Mouse (Mus musculus) frontal cortex, postnatal 14 days (tissue): ENCODE data around the gene Creb1.
"Not testable (repeated sequence)": the region's sequence is repeated elsewhere in the genome, so short reads cannot be mapped to it uniquely, and the experiment has no call there.

Experiments
- DNase-seq, 2 experiments: peaks; one replicate each; pipeline ENCODE4 v3.0.0; 2022; ENCODE audit warnings: low spot score in 2 of 2

Gene Creb1

DNA sequence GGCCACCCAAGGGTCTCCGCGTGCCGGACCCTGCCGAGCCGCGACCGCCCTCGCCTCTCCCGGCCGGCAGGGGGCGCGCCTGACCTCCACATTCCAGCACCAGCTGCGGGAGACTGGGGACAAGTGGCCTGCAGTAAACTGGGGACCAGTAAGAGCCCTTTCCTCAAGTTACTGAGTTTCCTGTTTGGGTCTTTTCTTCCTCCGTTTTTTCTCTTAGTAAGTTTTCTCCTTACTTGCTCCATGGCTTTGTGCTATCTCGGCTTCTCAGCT lies 85.2 kb downstream of the Creb1 start:
- peak; percentile 71 to 82 for DNase-seq

GRCm38 (mm10) chr1:64618226-64618625 lies 85.8 kb downstream of the Creb1 start:
- DNase-seq, result no peak

DNA sequence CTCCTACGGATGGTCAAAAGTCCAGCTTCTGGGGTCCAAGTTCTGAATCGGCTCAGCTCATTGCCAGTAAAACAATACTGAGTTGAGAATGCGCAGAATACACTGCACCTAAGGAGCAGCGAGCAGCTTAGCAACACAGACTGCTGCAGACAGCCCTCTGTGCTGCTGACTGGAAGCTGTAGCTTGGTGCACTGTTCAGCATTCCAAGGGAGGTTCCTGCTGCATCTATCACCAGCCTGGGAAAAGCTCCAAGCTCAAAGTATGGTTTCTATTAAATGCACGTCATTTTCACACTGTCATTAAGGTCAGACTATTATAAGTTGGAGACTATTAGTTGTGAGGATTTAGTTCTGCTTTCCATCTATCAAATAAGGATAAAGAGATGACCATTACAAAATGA lies 88.7 kb downstream of the Creb1 start:
- DNase-seq, result no peak

DNA sequence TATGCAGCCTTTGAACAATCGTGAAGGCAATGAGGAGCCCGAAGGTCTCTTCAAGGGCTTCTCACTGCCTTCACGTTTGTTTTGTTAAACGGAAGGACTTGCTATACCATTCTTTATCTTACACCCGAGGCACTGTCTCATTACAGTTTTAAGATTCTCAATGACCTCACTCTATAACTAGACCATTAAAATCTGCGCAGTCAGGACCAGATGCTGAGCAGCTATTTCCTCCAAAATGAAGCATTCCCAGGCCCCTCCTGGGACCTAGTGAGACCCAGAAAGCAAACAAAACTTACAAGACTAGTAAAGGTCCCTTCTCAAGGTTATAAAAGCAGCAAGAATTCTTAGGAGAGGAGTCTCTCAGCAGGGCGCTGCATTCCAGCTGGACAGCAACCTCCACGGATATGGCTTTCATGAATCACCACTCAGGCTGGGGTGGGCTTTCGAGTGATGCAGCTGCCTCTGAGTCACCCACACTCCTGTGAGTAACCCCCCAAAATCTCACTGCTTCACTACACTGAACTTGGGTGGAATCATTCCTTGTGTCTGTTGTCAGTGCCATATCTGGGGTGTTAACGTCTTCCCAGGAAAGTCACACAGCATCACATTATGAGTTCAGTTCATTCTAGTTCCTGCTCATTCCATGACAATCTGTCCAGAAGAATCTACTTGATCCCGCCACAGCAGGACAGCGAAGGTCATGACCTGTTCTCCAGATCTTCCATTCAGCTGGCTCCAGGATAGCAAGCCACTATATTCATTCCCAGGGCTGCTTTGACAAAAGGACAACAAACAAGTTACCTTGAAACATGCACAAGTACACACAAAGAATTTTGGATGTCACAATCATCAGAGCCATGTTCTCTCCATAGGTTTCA lies 91.4 kb downstream of the Creb1 start:
- DNase-seq, result no peak

DNA sequence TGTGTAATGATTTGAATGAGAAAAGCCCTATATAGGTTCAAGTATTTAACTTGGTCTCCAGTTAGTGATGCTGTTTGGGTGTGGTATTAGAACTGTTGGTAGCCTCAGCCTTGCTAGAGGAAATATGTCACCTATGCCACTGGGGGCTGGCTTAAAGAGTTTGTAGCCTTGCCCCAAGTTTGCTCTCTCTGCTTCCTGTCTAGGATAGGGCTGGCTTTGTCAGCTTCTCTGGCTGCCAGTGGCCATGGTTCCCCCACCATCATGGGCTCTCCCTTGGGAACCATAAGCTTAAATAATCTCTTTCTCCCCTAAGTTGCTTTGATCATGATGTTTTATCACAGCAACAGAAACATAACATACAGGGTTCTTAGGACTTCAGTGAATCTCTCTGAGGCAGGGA lies 92.8 kb downstream of the Creb1 start:
- DNase-seq, result no peak

- DNase-seq, result no peak
These were observed 99.1 kb downstream of the Creb1 start for GRCm38 (mm10) chr1:64631526-64631925.

GRCm38 (mm10) chr1:64633237-64633636 lies 100.8 kb downstream of the Creb1 start:
- no peak for DNase-seq

GRCm38 (mm10) chr1:64635624-64636023 lies 103.2 kb downstream of the Creb1 start:
- no peak for DNase-seq

DNA sequence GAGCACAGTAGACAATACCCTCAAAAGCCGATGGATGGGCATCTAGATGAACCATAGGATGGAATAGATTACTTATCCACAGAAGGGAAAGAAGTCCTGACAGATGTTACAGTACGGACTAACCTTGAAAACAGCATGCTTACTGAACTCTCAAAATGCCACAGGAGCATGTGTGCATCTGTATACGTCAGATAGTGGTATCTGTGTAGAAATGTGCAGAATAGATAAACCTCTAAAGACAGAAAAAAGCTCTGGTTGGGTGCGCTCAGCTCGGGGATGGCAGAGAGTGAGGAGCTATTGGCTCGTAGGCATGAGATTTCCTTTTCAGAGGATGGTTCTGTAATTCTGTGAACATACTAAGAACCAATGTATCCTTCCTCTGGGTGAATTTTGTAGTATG lies 106.8 kb downstream of the Creb1 start:
- DNase-seq, result no peak

DNA sequence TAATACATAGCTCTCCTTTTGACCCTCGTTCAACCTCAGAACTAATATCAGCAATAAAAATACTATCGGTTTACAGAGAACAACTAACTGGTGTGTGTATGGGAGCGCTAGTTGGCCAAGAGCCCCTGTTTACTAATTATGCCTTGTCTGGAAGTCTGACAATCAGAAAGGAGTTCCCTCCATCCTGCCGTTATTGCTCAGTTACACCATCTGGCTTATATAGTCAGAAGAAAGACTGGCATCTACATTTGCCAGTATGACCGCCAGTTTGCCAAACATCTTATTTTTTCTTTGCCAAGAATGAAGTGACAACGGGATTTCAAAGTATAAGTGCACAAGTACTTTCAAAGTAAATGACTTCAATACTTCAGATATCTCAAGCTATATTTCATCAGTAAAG lies 108.6 kb downstream of the Creb1 start:
- no peak for DNase-seq

DNA sequence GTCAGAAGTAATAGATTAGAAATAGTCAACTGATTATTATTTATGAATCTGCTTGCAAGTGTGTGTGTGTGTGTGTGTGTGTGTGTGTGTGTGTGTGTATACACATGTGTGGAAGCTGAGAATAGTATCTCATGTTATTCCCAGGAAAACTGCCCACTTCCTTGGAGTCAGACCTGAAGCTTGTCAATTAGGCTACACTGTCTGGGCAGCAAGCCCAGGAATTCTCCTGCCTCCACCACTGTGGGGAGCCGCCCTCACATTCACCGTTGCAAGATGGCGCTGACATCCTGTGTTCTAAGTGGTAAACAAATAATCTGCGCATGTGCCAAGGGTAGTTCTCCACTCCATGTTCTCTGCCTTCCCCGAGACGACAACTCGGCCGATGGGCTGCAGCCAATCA lies 110.1 kb downstream of the Creb1 start:
- not testable (repeated sequence) for DNase-seq

GRCm38 (mm10) chr1:64644513-64644912 lies 112.1 kb downstream of the Creb1 start:
- DNase-seq, result no peak

GRCm38 (mm10) chr1:64649362-64650124 lies 117.1 kb downstream of the Creb1 start:
- no peak for DNase-seq

DNA sequence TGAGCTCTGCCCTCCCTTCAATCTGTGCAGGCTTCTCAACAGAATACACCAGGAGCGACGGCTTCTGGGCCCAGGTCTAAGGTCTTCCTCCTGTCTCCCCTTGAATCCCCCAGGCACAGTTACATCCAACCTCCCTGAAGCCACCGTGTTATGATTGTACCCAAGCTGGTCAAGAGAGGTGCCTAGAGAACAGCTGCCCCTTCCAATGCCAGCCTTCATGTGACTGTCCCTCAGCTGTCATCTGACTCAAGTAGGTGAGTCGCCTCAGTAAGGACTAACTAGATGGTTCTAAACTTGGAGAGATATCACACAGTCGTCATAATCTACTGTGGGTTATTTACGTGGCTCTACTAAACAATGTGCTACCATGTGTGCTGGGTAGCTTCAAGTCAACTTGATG lies 121.3 kb downstream of the Creb1 start:
- no peak for DNase-seq
